Mouse (Mus musculus): Measurements from ENCODE around the gene Atp6v1e2.

The Atp6v1e2 gene

DNA sequence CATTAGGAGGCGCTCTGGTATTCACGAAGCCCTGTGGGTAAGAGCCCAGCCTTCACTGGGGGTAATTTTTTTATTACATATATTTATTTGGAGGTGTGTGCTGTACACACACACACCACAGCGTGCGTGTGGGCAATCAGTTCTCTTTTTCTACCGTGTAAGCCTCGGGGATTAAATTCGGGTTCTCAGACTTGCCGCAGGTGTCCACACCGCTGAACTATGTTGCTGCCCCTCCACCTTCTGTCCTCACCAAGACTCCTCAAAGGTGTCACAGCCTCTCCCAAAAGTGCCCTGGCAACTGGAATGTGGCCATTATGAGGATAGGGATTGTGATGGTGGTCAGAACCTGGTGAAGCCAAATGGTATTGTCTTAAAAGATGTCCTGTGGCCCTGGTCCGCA lies 30.6 kb downstream of the Atp6v1e2 start, which contains the start of gene Tmem247:
Gene Tmem247, plus strand, starts transcription at position 301 of the 400 bp plus-strand sequence.
- in situ Hi-C loops (cut with MboI, MseI): loop anchor here (5.0 kb wide), 2 partner anchors 70 to 335 kb away; no protein-coding TSS in a partner anchor

DNA sequence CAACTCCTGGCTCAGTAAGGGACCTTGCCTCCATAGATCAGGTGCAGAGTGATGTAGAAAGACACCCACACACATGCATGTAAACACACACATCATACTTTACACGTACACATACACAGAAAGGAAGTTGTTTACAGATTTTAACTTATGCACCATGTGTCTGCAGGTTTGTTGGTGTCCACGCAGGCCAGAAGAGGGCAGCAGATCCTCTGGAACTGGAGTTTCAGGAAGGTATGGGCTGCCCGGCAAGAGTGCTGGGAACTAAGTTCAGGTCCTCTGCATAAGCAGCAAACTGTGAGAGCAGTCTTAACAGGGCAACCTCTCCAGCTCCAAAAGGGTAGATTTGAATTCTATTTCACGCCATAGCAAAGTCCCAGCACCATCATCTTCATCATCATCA lies 32.2 kb downstream of the Atp6v1e2 start:
- in situ Hi-C loops (cut with MboI, MseI): loop anchor here (5.0 kb wide), 2 partner anchors 72 to 337 kb away; no protein-coding TSS in a partner anchor

DNA sequence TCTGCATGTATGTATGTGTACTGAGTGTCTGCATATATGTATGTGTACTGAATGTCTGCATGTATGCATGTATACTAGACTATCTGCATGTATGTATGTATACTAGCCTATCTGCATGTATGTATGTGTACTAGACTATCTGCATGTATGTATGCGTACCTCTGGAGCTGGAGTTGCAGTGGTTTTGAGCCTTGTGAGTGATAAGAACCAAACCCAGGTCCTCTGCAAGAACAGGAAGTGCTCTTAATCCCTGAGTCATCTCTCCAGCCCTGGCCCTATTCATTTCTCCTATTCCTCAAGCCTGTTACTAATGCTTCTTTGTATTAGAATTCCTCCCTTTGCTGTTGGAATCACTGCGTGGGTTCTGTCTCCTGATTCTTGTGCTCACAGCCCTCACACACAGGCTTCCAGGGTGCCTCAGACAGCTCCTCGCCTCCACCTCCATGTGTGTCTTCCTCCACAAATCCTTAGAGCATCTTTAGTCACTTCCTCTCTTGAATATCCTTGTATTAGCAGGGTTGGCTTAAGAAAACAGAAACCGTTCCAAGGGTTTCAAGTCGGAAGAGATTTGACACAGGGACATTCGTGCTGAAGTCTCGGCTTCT lies 34.6 kb downstream of the Atp6v1e2 start:
- in situ Hi-C loops (cut with MboI, MseI): no loop called here

DNA sequence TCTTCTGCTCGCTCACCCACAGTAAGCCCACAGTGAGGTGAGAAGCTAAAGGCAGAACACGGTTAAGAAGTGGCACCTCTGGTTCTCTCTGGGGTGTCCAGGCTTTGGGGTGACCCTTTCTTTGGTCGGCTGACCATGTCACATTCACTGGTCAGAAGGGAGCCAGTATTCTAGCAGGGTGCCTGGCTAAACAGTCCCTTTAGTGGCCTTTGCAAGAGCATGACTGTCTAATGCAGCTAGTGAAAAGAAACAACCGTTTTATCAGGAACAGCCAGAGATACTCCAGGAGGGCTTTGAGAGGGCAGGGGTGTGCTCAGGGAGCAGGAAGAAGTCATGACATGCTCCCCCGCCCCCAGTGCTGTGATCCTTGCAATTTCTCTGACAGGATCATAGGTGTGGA lies 36.4 kb downstream of the Atp6v1e2 start:
- in situ Hi-C loops (cut with MboI, MseI): no loop called here

DNA sequence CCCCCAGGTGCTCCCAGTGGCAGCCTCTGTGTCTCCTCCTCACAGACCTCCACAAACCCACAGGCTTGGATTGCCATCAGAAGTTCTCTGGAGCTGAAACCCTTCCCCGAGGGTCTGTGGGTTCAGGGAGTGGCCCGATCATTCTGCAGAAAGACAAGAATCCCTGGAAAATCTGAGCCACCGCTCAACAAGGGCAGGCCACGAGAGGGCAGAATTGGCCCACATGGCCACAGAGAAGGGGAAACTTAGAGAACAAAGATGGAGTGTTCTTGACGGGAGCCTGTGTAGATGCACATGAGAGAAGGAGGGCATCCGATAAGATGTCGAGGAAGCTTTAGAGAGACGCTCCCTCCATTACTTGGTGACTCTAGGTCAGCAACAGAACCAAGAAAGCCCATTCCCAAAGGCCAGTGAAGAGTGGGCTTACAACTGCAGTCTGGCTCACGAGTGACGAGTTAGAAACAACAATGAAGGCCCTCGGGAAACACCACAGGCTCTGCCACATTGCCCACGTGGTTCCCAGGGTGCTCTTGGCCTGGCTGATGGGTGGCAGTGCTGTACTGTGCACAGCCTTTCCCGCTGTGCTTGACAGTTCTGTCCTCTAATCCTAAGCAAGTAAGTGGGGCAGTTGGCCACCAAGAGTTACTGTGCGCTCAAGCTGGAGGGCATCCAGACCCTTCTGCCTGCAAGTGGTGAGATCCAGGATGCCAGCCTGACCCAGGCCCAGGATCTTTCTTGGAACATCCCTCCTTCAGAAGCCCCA lies 37.8 kb downstream of the Atp6v1e2 start:
- in situ Hi-C loops (cut with MboI, MseI): loop anchor here (5.0 kb wide), 1 partner anchor 418 kb away; no protein-coding TSS in a partner anchor

DNA sequence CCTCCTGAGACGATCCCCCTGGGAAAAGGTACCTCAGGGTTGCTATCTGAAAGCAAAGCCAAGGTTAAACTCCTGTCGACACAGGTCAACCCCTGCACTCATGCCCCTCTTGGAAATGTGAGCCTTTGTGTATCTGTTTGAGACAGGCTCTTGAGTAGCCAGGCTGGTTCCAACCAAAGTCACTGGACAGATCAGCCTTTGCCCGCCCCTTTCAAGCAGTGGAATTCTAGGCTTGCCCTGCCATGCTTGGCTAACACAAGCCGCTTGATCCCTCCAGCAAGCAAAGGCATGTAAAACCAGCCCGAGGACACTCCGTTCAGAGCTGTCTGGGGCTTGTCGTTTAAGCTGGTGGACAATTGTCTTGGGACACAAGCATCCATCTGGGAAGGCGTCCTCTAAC lies 39.4 kb downstream of the Atp6v1e2 start:
- in situ Hi-C loops (cut with MboI, MseI): loop anchor here (5.0 kb wide), 1 partner anchor 416 kb away; no protein-coding TSS in a partner anchor

DNA sequence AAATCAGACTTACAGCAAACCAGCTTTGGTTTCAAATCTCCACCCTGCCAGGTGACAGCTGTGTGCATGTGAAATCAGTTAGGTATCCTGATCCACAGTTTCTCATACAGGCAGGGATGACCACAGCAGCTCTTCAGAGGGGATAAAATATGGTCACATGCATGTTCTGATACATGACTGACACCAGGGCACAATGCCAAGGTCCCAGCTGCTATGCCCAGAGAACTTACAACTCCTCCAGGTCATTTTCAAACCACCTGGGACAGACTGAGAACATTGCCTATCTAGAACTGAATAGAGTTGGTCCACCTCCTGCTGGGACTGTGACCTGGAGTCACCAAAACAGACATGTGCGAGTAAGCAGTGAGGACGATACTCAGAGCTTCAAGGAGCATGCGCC lies 40.6 kb downstream of the Atp6v1e2 start:
- in situ Hi-C loops (cut with MboI, MseI): loop anchor here (5.0 kb wide), 1 partner anchor 415 kb away; no protein-coding TSS in a partner anchor

DNA sequence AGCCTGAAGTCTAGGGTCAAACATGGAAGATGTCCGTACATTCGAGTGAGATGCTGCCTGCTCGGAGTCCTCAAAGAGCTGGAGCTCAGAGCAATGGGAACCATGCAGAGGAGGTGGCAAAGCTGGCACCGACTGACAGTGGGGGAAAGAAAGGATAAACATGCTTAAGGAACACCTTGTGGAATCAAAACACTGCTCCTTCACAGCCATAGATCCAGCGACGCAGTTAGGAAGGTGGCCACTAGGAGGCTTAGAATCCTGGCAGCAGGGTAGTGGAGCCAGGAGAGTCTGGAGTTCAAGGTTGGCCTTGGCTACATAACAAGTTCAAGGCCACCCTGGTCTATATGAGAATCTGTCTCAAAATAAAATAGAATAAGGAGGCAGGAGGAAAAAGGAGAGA lies 41.1 kb downstream of the Atp6v1e2 start:
- in situ Hi-C loops (cut with MboI, MseI): loop anchor here (5.0 kb wide), 1 partner anchor 414 kb away; no protein-coding TSS in a partner anchor

DNA sequence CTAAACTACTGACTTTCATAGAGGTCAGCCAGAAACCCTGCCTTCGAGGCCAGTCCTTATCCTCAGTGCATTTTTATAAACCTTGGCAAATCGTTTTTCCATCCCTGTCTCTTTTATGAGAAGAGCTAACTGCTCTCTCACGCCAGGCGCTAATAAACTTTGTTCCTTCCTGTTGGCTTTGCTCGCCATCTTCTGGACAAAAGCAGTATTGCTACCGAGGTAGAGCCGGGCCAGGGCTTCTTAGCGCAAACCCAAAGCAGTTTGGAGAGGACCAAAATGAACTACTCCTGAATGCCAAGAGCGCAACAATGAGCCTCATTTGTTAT lies 41.6 kb downstream of the Atp6v1e2 start:
- in situ Hi-C loops (cut with MboI, MseI): loop anchor here (5.0 kb wide), 1 partner anchor 414 kb away; no protein-coding TSS in a partner anchor

DNA sequence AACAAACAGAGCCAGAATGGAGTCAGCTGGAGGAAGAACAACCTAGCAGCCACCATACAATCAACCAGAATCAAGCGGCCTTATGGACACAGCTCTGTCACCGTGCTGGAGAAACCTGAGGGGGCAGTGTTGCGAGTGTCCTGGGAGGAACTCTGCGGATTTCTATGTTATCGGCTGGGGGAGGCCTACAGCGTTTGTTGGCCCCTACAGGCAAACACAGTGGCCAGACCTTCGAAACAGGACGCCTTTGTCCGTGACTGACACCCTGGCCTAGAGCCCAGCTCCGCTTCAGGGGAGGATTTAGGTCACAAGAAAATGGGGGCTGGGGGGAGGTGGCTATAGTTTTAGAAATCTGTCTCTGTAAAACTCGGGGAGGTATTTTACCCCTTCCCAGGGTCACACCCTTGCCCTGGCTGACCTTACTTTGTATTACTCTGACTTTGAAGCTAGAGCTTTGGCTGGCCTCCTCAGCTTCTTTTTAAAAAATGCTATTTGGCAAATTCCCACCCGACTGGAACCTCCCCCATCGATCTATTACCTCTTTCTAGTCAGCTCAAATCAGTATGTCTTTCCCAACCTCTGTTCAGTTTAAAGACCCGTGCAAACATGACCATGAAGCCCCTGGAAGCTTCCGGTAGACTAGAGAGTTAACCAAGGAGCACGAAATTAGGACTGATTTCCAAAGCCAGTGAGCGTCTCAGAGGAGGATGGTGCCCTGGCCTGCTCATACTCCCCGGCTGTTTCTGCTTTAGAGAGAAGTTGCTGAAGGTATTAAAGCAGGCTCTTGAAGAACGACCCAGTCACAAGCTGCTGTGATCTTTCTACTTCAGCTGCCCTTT lies 42.2 kb downstream of the Atp6v1e2 start:
- in situ Hi-C loops (cut with MboI, MseI): loop anchor here (5.0 kb wide), 1 partner anchor 413 kb away; no protein-coding TSS in a partner anchor

DNA sequence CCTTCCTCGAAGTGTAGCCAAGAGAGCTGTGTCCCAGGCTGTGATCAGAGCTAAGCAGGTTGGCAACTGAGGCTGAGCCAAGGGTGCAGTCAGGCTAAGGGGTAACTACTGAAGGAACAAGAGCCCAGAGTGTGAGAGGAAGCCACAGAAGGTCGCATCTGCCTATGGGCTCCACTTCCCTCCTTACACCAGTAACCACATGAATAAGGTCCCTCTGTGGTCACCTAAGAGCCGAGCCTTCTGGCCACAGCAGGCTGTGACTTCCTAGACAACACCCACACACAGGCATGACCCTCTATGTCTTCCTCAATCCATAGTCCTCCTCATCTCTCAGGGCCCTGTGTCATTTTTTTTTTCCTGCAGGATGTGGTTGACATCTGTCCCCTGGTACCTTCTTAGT lies 43.5 kb downstream of the Atp6v1e2 start:
- in situ Hi-C loops (cut with MboI, MseI): no loop called here

DNA sequence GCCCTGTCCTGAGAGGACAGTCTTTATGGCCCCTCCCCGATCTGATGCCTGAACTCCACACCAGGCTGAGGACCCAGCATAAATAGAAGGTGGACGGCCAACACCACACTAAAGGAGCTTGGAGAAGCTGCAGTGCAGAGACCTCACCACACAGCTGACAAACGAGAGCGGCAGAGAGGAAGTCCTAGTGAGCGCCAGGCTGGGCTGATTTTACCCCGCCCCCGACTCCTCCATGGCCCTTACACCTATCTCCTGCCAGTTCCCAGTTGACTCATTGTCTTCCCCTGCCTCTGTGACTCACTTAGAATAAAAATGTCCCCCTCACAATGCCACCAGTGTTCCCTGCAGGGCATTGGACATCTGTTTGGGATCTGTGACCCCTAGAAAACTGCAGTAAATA lies 44.1 kb downstream of the Atp6v1e2 start:
- in situ Hi-C loops (cut with MboI, MseI): no loop called here

DNA sequence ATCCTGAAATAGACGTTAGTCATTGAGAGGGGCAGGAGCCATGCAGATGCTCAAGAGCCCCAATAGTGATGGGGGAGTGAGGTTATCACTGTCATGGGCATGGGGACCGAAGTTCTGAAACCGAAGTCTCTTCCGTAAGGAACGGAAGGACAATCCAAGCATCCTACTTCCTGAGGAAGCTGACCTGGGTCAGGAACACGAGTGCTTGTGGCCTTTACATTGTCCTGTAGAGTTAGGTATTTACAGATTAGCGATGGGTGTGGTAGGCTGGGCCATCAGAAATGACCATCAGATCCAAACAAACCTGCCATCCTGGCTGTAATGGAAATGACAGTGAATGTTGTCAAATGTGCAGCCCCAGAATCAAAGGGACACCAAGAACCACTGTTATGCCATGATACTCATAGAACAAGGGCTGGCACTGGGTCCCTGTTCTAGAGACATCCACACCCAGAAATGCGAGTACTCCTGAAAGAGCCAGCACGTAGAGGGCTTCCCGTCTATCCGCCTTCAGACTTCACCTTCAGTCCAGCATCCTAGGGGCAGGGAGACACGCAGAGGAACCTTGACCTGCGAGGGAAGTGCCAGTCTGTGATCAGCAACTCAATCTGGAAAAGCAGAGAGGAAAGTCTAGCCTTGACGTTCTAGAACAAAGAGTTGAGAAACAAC lies 45.2 kb downstream of the Atp6v1e2 start:
- in situ Hi-C loops (cut with MboI, MseI): no loop called here

DNA sequence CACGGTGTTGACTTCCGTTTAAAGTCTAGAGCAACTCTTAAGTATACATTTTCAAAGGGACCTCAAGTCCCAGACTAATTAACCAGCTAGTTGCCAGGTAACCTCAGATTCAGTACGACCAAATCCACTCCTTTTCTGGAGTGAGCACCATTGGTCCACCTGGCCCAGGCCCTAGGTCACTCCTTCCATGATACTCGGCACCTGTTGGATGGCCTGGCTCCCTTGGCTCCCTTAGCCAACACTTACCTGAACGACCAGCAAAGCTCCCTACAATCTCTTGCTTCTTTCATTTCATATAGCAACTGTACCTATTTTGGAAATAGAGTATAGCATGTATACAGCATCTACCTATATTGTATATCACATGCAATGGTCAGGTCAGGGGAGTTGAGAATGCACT lies 47.1 kb downstream of the Atp6v1e2 start:
- in situ Hi-C loops (cut with MboI, MseI): no loop called here

DNA sequence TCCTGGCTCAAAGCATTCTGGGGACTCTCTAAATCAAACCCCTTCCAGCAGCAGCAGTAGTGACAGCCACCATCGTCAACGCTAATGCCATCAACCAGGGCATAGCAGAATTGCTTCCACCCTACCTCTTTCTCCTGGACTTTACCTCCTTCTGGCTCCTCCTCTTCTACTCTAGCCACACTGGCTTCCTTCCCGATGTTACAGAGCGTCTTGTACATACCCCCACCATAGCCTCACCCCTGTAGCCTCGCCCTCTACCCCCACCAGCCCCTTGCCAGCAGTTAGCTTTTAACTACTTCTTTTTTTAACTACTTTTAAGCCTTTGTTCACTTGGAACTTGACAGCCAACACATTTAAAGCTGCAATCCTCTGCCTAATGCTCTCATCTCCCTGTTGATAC lies 47.9 kb downstream of the Atp6v1e2 start:
- in situ Hi-C loops (cut with MboI, MseI): loop anchor here (10.0 kb wide), 1 partner anchor 375 kb away; no protein-coding TSS in a partner anchor

DNA sequence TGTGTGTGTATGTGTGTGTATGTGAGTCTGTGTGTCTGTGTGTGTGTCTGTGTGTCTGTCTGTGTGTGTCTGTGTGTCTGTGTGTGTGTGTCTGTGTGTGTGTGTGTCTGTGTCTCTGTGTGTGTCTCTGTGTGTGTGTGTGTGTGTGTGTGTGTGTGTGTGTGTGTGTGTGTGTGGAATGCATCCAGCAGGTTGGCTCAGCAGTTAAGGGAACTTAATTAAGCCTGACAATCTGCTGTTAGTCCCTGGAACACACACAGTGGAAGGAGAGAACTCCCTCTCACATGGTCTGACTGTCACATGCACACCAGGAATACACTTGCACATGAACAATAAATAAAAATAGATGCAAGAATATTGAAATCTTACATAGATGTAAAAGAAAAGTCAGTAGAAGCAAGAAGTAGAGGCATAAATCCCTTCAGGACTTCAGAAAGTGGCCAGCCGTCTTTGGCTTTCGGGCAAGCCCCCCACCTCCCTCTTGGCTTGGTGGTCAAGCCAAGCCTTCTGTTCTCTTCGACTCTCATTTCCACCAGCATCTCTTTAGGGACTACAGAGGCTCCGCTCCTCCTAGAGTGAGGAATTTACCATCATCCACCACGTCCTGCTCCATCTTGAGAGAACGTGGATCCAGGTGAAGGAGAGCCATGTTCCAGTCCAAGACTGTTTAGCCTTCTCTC lies 50.1 kb downstream of the Atp6v1e2 start:
- in situ Hi-C loops (cut with MboI, MseI): loop anchor here (10.0 kb wide), 1 partner anchor 373 kb away; no protein-coding TSS in a partner anchor

DNA sequence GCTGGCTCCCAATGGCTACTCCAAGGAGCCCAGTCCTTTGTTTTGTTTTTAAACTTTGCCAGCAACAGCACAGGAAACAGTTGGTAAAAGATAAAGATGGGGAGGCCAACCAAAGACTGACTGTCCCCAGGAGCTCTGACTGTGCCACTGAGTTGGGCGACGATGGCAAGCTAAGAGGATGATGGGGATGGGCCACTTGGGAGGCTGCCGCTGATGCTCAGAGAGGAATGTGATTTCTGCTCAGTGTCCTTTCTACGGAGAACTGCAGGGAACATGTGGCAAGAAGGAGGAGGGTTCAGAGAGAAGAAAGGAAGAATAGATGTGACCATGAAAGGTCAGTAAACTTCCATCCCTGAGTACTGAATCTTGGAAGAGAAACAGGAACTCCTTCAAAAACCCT lies 52.5 kb downstream of the Atp6v1e2 start:
- in situ Hi-C loops (cut with MboI, MseI): loop anchor here (10.0 kb wide), 1 partner anchor 370 kb away; no protein-coding TSS in a partner anchor
